Mouse (Mus musculus) midbrain, embryonic 11.5 days (tissue): ENCODE measurements around the gene U90926. TPM values are rescaled to one million over a fixed set of nuclear protein-coding genes. Genes with fewer than 3 reads are reported as not detected.

Experiments
- ATAC-seq: fragments of 200-750 bp; cut with Nextera tagmentation; 2 replicates; pipeline ENCODE4 v1.8.0; 2017; ENCODE audit warnings: moderate TSS enrichment, moderate library complexity; ENCODE audit not compliant: low FRiP score
- DNase-seq: peaks from one replicate; pipeline ENCODE4 v3.0.0; 2015; ENCODE audit warnings: low spot score; ENCODE audit errors: missing footprints
- H3K27ac ChIP-seq: fragments of 300-500 bp; sonication (generic); 2 replicates; pipeline ENCODE4 v1.5.1; 2014; ENCODE audit warnings: low read depth, low read length
- H3K27me3 ChIP-seq: fragments of 300-500 bp; sonication (generic); 2 replicates; pipeline ENCODE4 v1.6.1; 2014; ENCODE audit warnings: mild to moderate bottlenecking, low read length, moderate library complexity, mixed read lengths; ENCODE audit not compliant: control insufficient read depth, insufficient read depth
- H3K36me3 ChIP-seq: fragments of 300-500 bp; sonication (generic); 2 replicates; pipeline ENCODE4 v1.6.1; 2014; ENCODE audit warnings: mild to moderate bottlenecking, low read length, moderate library complexity, mixed read lengths; ENCODE audit not compliant: control insufficient read depth, insufficient read depth
- H3K4me1 ChIP-seq: fragments of 300-500 bp; sonication (generic); 2 replicates; pipeline ENCODE4 v1.6.1; 2014; ENCODE audit warnings: low read length; ENCODE audit not compliant: control insufficient read depth, insufficient read depth
- H3K4me2 ChIP-seq: fragments of 300-500 bp; sonication (generic); 2 replicates; pipeline ENCODE4 v1.6.1; 2014; ENCODE audit warnings: mild to moderate bottlenecking, moderate library complexity
- H3K4me3 ChIP-seq: fragments of 300-500 bp; sonication (generic); 2 replicates; pipeline ENCODE4 v1.5.1; 2014; ENCODE audit warnings: low read depth, low read length
- H3K9ac ChIP-seq: fragments of 300-500 bp; sonication (generic); 2 replicates; pipeline ENCODE4 v1.6.1; 2014; ENCODE audit warnings: low read length
- H3K9me3 ChIP-seq: fragments of 300-500 bp; sonication (generic); 2 replicates; pipeline ENCODE4 v1.6.1; 2016; ENCODE audit warnings: low read length; ENCODE audit not compliant: control insufficient read depth
- WGBS: fragments of 180-500 bp; shearing (Covaris S2); extraction: QIAGEN DNeasy Blood & Tissue Kit; methylation state at CpG from one replicate; pipeline ENCODE4 v1.1.7; 2014; 5-methylcytosine and 5-hydroxymethylcytosine counted together
- polyA plus RNA-seq: library from polyadenylated mRNA; unstranded; fragments of >200 nt; fragmentation: Nextera tagmentation; extraction: Ambion mirVana; gene quantifications from 2 replicates; pipeline ENCODE4 v1.2.1, GENCODE M21; 2014

U90926 gene
- polyA plus RNA-seq, 1 experiment from 2014 or later = not detected

DNA sequence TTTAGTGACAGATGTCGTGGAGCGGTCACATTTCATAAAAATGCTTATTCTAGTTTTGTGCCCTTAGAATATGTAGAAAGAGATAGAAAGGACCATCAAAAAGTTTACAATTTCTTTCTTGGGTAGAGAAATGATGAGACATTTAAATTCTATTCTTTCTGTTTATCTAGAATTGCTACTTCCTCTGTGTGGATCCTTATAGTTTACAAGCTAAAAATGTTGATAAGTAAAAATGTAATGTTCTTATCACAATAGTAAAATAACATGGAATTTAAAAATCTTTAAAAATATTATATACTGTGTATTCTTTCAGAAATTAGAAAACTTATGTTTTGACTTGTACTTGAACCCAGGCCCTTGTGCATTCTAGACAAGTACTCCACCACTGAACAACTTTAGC, 29.7 kb upstream of the U90926 start:
- WGBS = 95% methylated on average over 2 of the region's 2 CpGs
- Histone ChIP-seq H3K27ac (no peak overlapping the region), H3K4me3 (no peak overlapping the region), H3K9ac (no peak overlapping the region), H3K4me1 (no peaks in the 10 kb centered on the region), H3K4me2 (no peak overlapping the region), H3K9me3 (no peaks in the 10 kb centered on the region), H3K27me3 (no peaks in the 10 kb centered on the region), H3K36me3 (no peaks in the 10 kb centered on the region)
- DNase-seq = no peak
- no peak for ATAC-seq

DNA sequence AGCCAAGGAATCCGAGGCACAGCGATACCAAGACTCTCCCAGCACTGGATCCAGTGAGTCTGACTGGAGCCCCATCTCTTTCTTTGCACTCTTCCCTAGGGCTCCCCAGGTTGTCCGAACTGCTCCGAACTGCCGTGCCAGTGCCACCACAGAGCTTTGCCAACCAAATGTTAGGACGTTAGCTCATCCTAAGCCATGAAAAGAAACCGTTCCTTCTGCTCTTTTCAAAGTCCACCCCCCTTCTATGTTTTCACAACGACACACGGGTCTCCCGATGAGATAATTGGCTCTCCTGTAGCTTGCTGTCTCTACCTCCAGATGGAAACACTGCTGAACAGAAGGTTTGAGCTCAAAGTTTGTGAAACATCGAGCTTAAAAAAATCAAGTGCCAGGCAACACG, 25.6 kb upstream of the U90926 start:
- H3K36me3 ChIP-seq = no peaks in the 10 kb centered on the region
- WGBS = 90% methylated on average over 12 of the region's 12 CpGs
- no peaks in the 10 kb centered on the region for H3K4me1 ChIP-seq
- no peak overlapping the region for H3K4me3 ChIP-seq
- H3K9ac ChIP-seq = no peak overlapping the region
- DNase-seq (no peak), ATAC-seq (no peak)
- H3K27me3 ChIP-seq = no peaks in the 10 kb centered on the region
- no peak overlapping the region for H3K27ac ChIP-seq
- H3K4me2 ChIP-seq = no peak overlapping the region
- no peaks in the 10 kb centered on the region for H3K9me3 ChIP-seq

DNA sequence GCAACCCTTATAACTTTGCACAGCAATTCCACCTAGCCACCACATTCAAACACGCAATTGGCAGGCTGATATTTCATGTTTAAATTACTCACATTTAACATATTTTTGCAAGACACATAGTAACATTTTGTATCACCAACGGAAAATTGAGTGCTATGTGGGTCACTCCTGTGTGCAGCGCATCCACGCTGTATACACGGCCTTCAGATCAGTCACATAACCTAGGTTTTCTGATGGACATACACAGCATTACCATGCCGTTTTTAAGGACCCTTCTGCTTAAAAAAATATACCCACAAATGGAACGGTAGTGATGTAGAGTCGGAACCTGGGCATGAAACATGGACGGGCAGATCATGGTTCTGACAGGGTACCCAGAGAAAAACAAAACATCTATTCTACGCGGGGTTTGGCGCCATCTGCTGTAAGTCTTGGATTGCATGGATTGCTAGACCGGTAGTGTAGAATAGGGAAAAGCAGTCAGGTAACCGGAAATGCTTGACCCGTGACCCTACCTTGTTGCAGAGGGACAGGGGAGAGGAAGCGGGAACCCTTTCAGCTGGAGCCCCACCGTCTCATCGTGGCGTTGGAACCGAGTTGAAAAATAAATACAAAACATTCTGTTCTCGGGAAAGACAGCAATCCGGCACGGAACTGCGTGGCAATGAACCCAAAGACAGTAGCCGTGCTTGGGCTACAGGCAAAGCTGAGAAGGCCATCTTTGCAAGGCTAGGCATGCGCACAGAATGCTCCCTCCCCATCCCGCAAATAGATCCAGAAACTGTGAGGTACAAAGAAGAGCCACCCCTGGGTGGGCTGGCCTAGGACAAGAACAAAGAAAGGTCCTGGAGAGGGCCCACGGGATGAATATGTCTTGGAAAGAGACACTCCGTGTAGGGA, 24.4 kb upstream of the U90926 start:
- H3K9me3 ChIP-seq = no peaks in the 10 kb centered on the region
- no peaks in the 10 kb centered on the region for H3K27me3 ChIP-seq
- no peak overlapping the region for H3K9ac ChIP-seq
- no peak overlapping the region for H3K4me3 ChIP-seq
- peak; percentile 64; the same call in 1 of the 2 replicates for ATAC-seq
- no peaks in the 10 kb centered on the region for H3K36me3 ChIP-seq
- 42% methylated on average over 29 of the region's 29 CpGs for WGBS
- no peak overlapping the region for H3K27ac ChIP-seq
- no peaks in the 10 kb centered on the region for H3K4me1 ChIP-seq
- DNase-seq = peak; percentile 92
- no peak overlapping the region; the same call in 1 of the 2 replicates for H3K4me2 ChIP-seq

DNA sequence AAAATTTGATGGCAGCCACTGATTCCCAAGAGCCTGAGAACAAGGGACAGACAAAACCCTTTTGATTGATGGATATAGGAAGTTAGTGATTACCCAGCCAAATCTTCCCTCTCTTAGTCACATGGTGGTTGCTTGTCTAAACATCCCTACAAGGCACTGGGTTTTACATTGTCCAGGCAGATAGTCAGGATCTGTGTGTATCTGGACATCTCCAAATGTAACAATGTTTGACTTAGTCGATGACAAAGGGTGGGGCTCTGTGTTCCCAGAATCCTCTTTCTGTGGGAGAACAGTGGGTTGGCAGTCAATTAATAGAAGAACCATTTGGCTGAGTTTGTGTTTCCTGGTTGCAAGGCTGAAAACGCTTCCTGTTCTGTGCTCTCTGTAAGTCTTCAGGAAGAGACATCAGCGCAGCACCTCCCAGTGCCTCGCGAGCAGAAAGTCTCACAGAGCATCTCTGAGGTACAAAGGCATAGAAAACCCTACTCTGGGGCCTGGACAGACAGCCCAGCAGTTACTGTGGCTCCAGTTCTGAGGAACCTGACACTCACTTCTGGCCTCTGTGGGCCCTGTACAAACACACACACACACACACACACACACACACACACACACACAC, 19.8 kb upstream of the U90926 start:
- WGBS = 82% methylated on average over 5 of the region's 5 CpGs

DNA sequence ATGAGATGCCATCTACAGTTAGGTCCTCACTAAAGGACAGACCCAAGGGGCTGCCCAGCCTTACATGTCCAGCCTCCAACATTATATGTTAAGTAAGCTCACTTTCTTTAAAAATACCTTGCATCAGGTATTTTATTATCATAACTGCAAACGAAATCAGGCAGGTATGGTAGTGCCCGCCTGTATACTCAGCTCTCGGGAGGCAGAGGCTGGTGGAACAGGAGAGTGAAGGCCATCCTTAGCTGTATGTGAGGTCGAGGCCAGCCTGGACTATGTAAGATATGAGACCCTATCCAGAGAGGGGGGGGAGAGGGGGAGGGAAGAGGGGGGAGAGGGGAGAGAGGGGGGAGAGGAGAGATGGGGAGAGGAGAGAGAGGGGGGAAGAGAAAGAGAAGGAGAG, 18.2 kb upstream of the U90926 start:
- WGBS = 90% methylated on average over 4 of the region's 4 CpGs
- ATAC-seq = no peak
- H3K4me3 ChIP-seq = no peak overlapping the region

More for the DNA sequence above, 19.8 kb upstream of the U90926 start:
- Histone ChIP-seq H3K9ac (no peak overlapping the region), H3K4me3 (no peak overlapping the region), H3K27me3 (no peaks in the 10 kb centered on the region), H3K27ac (no peak overlapping the region), H3K9me3 (no peaks in the 10 kb centered on the region), H3K4me2 (no peak overlapping the region), H3K36me3 (no peaks in the 10 kb centered on the region), H3K4me1 (no peaks in the 10 kb centered on the region)
- DNase-seq (no peak), ATAC-seq (no peak)

DNA sequence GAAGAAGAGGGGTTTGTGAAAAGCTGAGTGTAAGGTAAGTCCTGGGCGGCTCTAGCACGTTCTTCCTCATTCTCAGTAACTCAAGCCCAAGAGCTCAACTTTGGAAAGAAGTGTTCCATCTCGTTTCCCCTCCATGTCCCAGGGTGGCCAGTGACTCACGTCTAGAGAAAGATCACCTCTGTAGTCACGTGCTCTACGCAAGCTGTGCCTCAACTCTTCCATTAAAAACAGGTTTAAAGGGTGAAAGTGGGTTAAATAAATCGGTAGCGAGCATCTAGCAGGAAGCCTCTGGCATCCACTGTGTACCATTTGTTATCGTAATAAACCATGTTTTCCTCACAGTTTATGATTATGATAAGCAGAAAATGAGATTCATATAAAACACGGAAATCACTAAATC, 16.6 kb upstream of the U90926 start:
- Histone ChIP-seq H3K27ac (no peak overlapping the region), H3K9ac (no peak overlapping the region), H3K4me1 (no peaks in the 10 kb centered on the region), H3K27me3 (no peaks in the 10 kb centered on the region), H3K4me2 (no peak overlapping the region), H3K36me3 (no peaks in the 10 kb centered on the region), H3K4me3 (no peak overlapping the region), H3K9me3 (no peaks in the 10 kb centered on the region)
- ATAC-seq (no peak), DNase-seq (no peak)
- WGBS = 79% methylated on average over 10 of the region's 10 CpGs

More for the DNA sequence above, 18.2 kb upstream of the U90926 start:
- H3K27ac ChIP-seq = no peak overlapping the region
- DNase-seq = no peak
- H3K9ac ChIP-seq = no peak overlapping the region
- H3K4me2 ChIP-seq = no peak overlapping the region
- no peaks in the 10 kb centered on the region for H3K36me3 ChIP-seq
- no peaks in the 10 kb centered on the region for H3K9me3 ChIP-seq
- no peaks in the 10 kb centered on the region for H3K4me1 ChIP-seq
- no peaks in the 10 kb centered on the region for H3K27me3 ChIP-seq

DNA sequence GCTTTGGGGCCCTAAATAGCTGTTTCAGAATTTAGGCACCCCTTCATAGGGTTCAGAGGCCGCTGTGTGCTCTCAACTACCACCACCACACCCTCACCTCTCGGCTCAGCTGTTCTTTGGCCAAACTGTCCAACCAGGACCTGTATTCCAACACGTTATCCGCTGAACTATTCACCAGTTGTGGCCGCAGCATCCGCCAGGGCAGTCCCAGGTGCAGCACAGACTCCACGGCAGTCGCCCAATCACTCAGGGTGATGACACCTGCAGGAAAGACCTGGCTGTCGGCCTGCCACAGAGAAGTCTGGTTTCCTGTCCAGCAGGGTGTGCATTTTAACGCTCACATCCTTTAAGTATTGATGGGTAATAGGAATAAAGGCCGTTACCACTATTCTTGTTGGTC, 15.1 kb upstream of the U90926 start:
- H3K9me3 ChIP-seq = no peaks in the 10 kb centered on the region
- ATAC-seq (no peak), DNase-seq (no peak)
- H3K36me3 ChIP-seq = no peaks in the 10 kb centered on the region
- no peak overlapping the region for H3K27ac ChIP-seq
- no peaks in the 10 kb centered on the region for H3K27me3 ChIP-seq
- H3K4me3 ChIP-seq = no peak overlapping the region
- 89% methylated on average over 11 of the region's 11 CpGs for WGBS
- H3K4me1 ChIP-seq = no peaks in the 10 kb centered on the region
- no peak overlapping the region for H3K4me2 ChIP-seq
- no peak overlapping the region for H3K9ac ChIP-seq

DNA sequence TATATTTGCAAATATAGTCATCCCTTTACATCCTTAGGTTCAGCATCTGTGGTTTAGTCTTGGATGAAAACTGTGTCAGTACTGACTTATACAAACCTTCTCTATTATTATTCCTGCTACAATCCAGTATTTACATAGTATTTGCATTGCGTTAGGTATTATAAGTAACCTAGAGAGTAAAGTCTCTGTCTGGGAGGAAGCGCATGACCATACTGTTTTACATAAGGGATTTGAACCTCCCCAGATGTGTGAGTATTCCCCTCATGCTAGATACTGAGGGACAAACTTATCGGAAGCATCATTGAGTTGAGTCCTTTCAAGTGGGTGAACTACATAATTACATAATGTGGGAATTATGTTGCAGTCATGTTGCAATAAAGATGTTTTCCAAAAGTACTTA, 14.3 kb upstream of the U90926 start:
- ATAC-seq = no peak
- Histone ChIP-seq H3K9me3 (no peaks in the 10 kb centered on the region), H3K27me3 (no peaks in the 10 kb centered on the region), H3K27ac (no peak overlapping the region), H3K4me3 (no peak overlapping the region), H3K4me2 (no peak overlapping the region), H3K9ac (no peak overlapping the region), H3K4me1 (no peaks in the 10 kb centered on the region), H3K36me3 (no peaks in the 10 kb centered on the region)
- no peak for DNase-seq
- WGBS = 94% methylated on average over 3 of the region's 3 CpGs

DNA sequence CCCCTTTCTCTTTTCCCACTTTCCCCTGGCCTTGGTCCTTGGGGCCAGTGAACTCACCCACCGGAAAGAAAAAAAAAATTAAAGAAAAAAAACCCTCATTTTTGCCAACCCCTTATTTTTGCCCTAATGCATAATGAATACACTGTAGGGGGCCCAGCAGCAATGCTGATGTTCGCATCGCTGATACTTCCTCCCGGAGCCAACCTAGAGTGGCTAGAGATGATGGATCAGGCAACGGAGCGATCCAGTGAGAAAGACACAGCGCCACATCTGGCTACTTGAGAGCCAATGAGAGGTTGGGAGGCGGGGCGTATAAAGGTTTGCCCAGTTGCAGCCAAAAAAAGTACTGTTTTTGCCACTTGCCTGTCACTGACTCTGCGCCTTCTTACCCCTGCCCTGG, 13.6 kb upstream of the U90926 start:
- no peak overlapping the region for H3K27ac ChIP-seq
- ATAC-seq (no peak), DNase-seq (no peak)
- H3K36me3 ChIP-seq = no peaks in the 10 kb centered on the region
- no peak overlapping the region for H3K4me3 ChIP-seq
- H3K9me3 ChIP-seq = no peaks in the 10 kb centered on the region
- 23% methylated on average over 10 of the region's 10 CpGs for WGBS
- H3K4me2 ChIP-seq = no peak overlapping the region
- no peaks in the 10 kb centered on the region for H3K27me3 ChIP-seq
- H3K9ac ChIP-seq = no peak overlapping the region
- H3K4me1 ChIP-seq = no peaks in the 10 kb centered on the region
